Mouse (Mus musculus) myocyte (in vitro differentiated cells): ENCODE data around the gene Ubr7. TPM values are rescaled to one million over a fixed set of nuclear protein-coding genes. Genes with fewer than 3 reads are reported as not detected.
A peak's percentile ranks its signal among the peaks of the same experiment; 100 is the strongest.

Experiments used
- H3K27me3 ChIP-seq: one replicate; pipeline ENCODE4 v1.6.1; 2011; ENCODE audit not compliant: control insufficient read depth, insufficient read depth, insufficient read length
- H3K36me3 ChIP-seq: one replicate; pipeline ENCODE4 v1.6.1; 2011; ENCODE audit not compliant: control insufficient read depth, insufficient read depth
- H3K4me2 ChIP-seq: one replicate; pipeline ENCODE4 v1.6.1; 2011; ENCODE audit warnings: low read depth, control low read depth
- H3K4me3 ChIP-seq: one replicate; pipeline ENCODE4 v1.5.1; 2011; ENCODE audit warnings: mild to moderate bottlenecking, control low read depth, moderate library complexity
- H3K79me2 ChIP-seq: one replicate; pipeline ENCODE4 v1.6.1; 2011; ENCODE audit not compliant: control insufficient read depth, insufficient read depth
- H3ac ChIP-seq: one replicate; pipeline ENCODE4 v1.6.1; 2011; ENCODE audit not compliant: control insufficient read depth, insufficient read length
- CEBPB ChIP-seq: IDR thresholded peaks from 2 replicates; pipeline ENCODE4 v1.6.1; 2011; ENCODE audit warnings: mild to moderate bottlenecking, moderate library complexity; ENCODE audit not compliant: poor library complexity, insufficient read depth, severe bottlenecking
- E2F4 ChIP-seq: IDR thresholded peaks from one replicate; pipeline ENCODE4 v1.6.1; 2011; ENCODE audit warnings: mild to moderate bottlenecking, control low read depth, moderate library complexity; ENCODE audit not compliant: insufficient read depth
- MAX ChIP-seq: IDR thresholded peaks from one replicate; pipeline ENCODE4 v1.6.1; 2011; ENCODE audit warnings: low read depth, mild to moderate bottlenecking, control low read depth
- MYOD1 ChIP-seq, 3 experiments: IDR thresholded peaks; one replicate each; pipeline ENCODE4 v1.6.1; 2011; ENCODE audit warnings: control low read depth in 2 of 3, low read depth in 2 of 3, mild to moderate bottlenecking in 2 of 3, moderate library complexity in 1 of 3; ENCODE audit not compliant: insufficient read length in 2 of 3, control insufficient read depth in 1 of 3
- MYOG ChIP-seq, 3 experiments: IDR thresholded peaks; one replicate each; pipeline ENCODE4 v1.6.1; 2011; ENCODE audit warnings: control low read depth in 2 of 3, low read depth in 2 of 3, mild to moderate bottlenecking in 2 of 3; ENCODE audit not compliant: insufficient read length in 2 of 3, control insufficient read depth in 1 of 3, insufficient read depth in 1 of 3
- POLR2A ChIP-seq: IDR thresholded peaks from one replicate; pipeline ENCODE4 v1.6.1; 2011; ENCODE audit warnings: low read depth, mild to moderate bottlenecking, control low read depth, moderate library complexity; ENCODE audit not compliant: insufficient read length
- POLR2AphosphoS2 ChIP-seq: IDR thresholded peaks from one replicate; pipeline ENCODE4 v1.6.1; 2011; ENCODE audit warnings: low read depth, control low read depth; ENCODE audit not compliant: insufficient read length
- REST ChIP-seq: IDR thresholded peaks from one replicate; pipeline ENCODE4 v1.6.1; 2011; ENCODE audit warnings: mild to moderate bottlenecking, control low read depth, moderate library complexity; ENCODE audit not compliant: insufficient read depth, insufficient read length
- SRF ChIP-seq: IDR thresholded peaks from one replicate; pipeline ENCODE4 v1.6.1; 2011; ENCODE audit warnings: low read depth; ENCODE audit not compliant: control insufficient read depth, insufficient read length
- TCF12 ChIP-seq: IDR thresholded peaks from one replicate; pipeline ENCODE4 v1.6.1; 2011; ENCODE audit warnings: mild to moderate bottlenecking, control low read depth; ENCODE audit not compliant: poor library complexity, insufficient read depth, severe bottlenecking
- TCF3 ChIP-seq: IDR thresholded peaks from one replicate; pipeline ENCODE4 v1.6.1; 2011; ENCODE audit warnings: low read depth, control low read depth; ENCODE audit not compliant: insufficient read length
- USF1 ChIP-seq: IDR thresholded peaks from one replicate; pipeline ENCODE4 v1.6.1; 2011; ENCODE audit warnings: low read depth, mild to moderate bottlenecking, control low read depth, moderate library complexity
- polyA plus RNA-seq: library from polyadenylated mRNA; unstranded; fragments of >200 nt; fragmentation: generic; extraction: Trizol; gene quantifications from one replicate; pipeline ENCODE4 v1.2.1, GENCODE M21; 2012; ENCODE audit warnings: missing spikeins

Ubr7 gene
- polyA plus RNA-seq, 1 experiment, result 14.7 TPM

GRCm38 (mm10) chr12:102722966-102723365 is 34.8 kb upstream of the Ubr7 start:
- H3K4me3 ChIP-seq, result no peak overlapping the region
- H3K79me2 ChIP-seq, result no peaks in the 10 kb centered on the region
- H3ac ChIP-seq, result no peak overlapping the region
- TF ChIP-seq REST (no peak), POLR2AphosphoS2 (no peak), TCF12 (no peak), SRF (no peak), TCF3 (no peak), E2F4 (no peak), MYOD1 (IDR thresholded peaks at IDR 0.05; ENCODE audit: control insufficient read depth in 1 of 3, insufficient read length in 2 of 3, low read depth in 2 of 3) (no peak), MAX (no peak), MYOG (IDR thresholded peaks at IDR 0.05; ENCODE audit: control insufficient read depth in 1 of 3, insufficient read depth in 1 of 3, insufficient read length in 2 of 3, low read depth in 2 of 3) (no peak), CEBPB (no peak), POLR2A (no peak), USF1 (no peak)
- H3K4me2 ChIP-seq, result no peak overlapping the region
- H3K36me3 ChIP-seq, result no peaks in the 10 kb centered on the region
- H3K27me3 ChIP-seq, result no peaks in the 10 kb centered on the region

GRCm38 (mm10) chr12:102723861-102724260 is 33.9 kb upstream of the Ubr7 start:
- H3K4me2 ChIP-seq, result no peak overlapping the region
- H3K27me3 ChIP-seq, result no peaks in the 10 kb centered on the region
- H3ac ChIP-seq, result no peak overlapping the region
- no peaks in the 10 kb centered on the region for H3K79me2 ChIP-seq
- no peak overlapping the region for H3K4me3 ChIP-seq
- H3K36me3 ChIP-seq, result no peaks in the 10 kb centered on the region
- TF ChIP-seq POLR2A, result no peak
- TF ChIP-seq POLR2AphosphoS2, result no peak
- no peak for TF ChIP-seq E2F4
- TF ChIP-seq MYOG (IDR thresholded peaks at IDR 0.05; ENCODE audit: control insufficient read depth in 1 of 3, insufficient read depth in 1 of 3, insufficient read length in 2 of 3, low read depth in 2 of 3), result no peak
- TF ChIP-seq REST, result no peak
- no peak for TF ChIP-seq CEBPB
- no peak for TF ChIP-seq USF1
- no peak for TF ChIP-seq MAX
- no peak for TF ChIP-seq SRF
- TF ChIP-seq MYOD1 (IDR thresholded peaks at IDR 0.05; ENCODE audit: control insufficient read depth in 1 of 3, insufficient read length in 2 of 3, low read depth in 2 of 3), result no peak
- no peak for TF ChIP-seq TCF3
- no peak for TF ChIP-seq TCF12

- no peaks in the 10 kb centered on the region for H3K27me3 ChIP-seq
- no peak for TF ChIP-seq TCF12
- TF ChIP-seq CEBPB, result no peak
- TF ChIP-seq E2F4, result no peak
- TF ChIP-seq MAX, result no peak
- TF ChIP-seq POLR2A, result no peak
- TF ChIP-seq POLR2AphosphoS2, result no peak
- TF ChIP-seq MYOG (IDR thresholded peaks at IDR 0.05; ENCODE audit: control insufficient read depth in 1 of 3, insufficient read depth in 1 of 3, insufficient read length in 2 of 3, low read depth in 2 of 3), result no peak
- no peak for TF ChIP-seq SRF
- no peak for TF ChIP-seq REST
- TF ChIP-seq MYOD1 (IDR thresholded peaks at IDR 0.05; ENCODE audit: control insufficient read depth in 1 of 3, insufficient read length in 2 of 3, low read depth in 2 of 3), result no peak
- TF ChIP-seq TCF3, result no peak
- TF ChIP-seq USF1, result no peak
These were observed 32.6 kb upstream of the Ubr7 start for GRCm38 (mm10) chr12:102725146-102725545.

GRCm38 (mm10) chr12:102725761-102726175 is 32.0 kb upstream of the Ubr7 start:
- Histone ChIP-seq H3K27me3 (no peaks in the 10 kb centered on the region), H3K36me3 (no peaks in the 10 kb centered on the region), H3ac (no peak overlapping the region), H3K4me3 (no peak overlapping the region), H3K4me2 (no peak overlapping the region), H3K79me2 (no peaks in the 10 kb centered on the region)
- no peak for TF ChIP-seq TCF3
- no peak for TF ChIP-seq MYOD1 (IDR thresholded peaks at IDR 0.05; ENCODE audit: control insufficient read depth in 1 of 3, insufficient read length in 2 of 3, low read depth in 2 of 3)
- no peak for TF ChIP-seq TCF12
- no peak for TF ChIP-seq MAX
- TF ChIP-seq REST, result no peak
- no peak for TF ChIP-seq POLR2AphosphoS2
- no peak for TF ChIP-seq MYOG (IDR thresholded peaks at IDR 0.05; ENCODE audit: control insufficient read depth in 1 of 3, insufficient read depth in 1 of 3, insufficient read length in 2 of 3, low read depth in 2 of 3)
- TF ChIP-seq CEBPB, result no peak
- no peak for TF ChIP-seq SRF
- TF ChIP-seq POLR2A, result no peak
- no peak for TF ChIP-seq USF1
- no peak for TF ChIP-seq E2F4

More at GRCm38 (mm10) chr12:102725146-102725545, 32.6 kb upstream of the Ubr7 start:
- H3K4me3 ChIP-seq, result no peak overlapping the region
- H3K36me3 ChIP-seq, result no peaks in the 10 kb centered on the region
- no peaks in the 10 kb centered on the region for H3K79me2 ChIP-seq
- H3ac ChIP-seq, result no peak overlapping the region
- no peak overlapping the region for H3K4me2 ChIP-seq

GRCm38 (mm10) chr12:102729855-102730797 is 27.6 kb upstream of the Ubr7 start:
- H3K79me2 ChIP-seq, result no peaks in the 10 kb centered on the region
- H3K4me3 ChIP-seq, result no peak overlapping the region
- H3K27me3 ChIP-seq, result no peaks in the 10 kb centered on the region
- H3K4me2 ChIP-seq, result peak overlapping the region; percentile 80
- no peaks in the 10 kb centered on the region for H3K36me3 ChIP-seq
- TF ChIP-seq MYOG (IDR thresholded peaks at IDR 0.05; ENCODE audit: control insufficient read depth in 1 of 3, insufficient read depth in 1 of 3, insufficient read length in 2 of 3, low read depth in 2 of 3) (no peak), POLR2A (no peak), SRF (no peak), POLR2AphosphoS2 (no peak), MYOD1 (IDR thresholded peaks at IDR 0.05; ENCODE audit: control insufficient read depth in 1 of 3, insufficient read length in 2 of 3, low read depth in 2 of 3) (no peak), TCF12 (no peak), MAX (no peak)
- H3ac ChIP-seq, result no peak overlapping the region
